Comparison of ENCODE assay signal across 29 mouse cellular contexts in genomic region chr9:48047846-48048245, GRCm38 (mm10).
DNase-seq lines count a peak whose midpoint lies in the region; ATAC-seq and TF ChIP-seq lines count a peak whose summit lies in the region.
"Had no signal": no experiment of that assay in that cellular context is flagged by ENCODE, and none has a peak within 500 bp of the region (broad histone marks: within the 10 kb centered on the region; RNA-seq: fewer than 3 reads in every experiment).

No protein-coding gene starts in this region.

- WGBS in forebrain, embryonic 14.5 days: 57% methylated on average over 4 of the region's 4 CpGs
- 61% methylated on average over 4 of the region's 4 CpGs for WGBS in forebrain, embryonic 12.5 days
- WGBS in midbrain, postnatal 0 days: 43% methylated on average over 4 of the region's 4 CpGs
- WGBS in midbrain, embryonic 13.5 days: 57% methylated on average over 4 of the region's 4 CpGs

- H3K27ac ChIP-seq in forebrain, embryonic 14.5 days (ENCODE audit: low read depth, low read length): no peak overlapping the region
- H3K27ac ChIP-seq in forebrain, embryonic 12.5 days: no peak overlapping the region
- H3K27ac ChIP-seq in midbrain, postnatal 0 days (ENCODE audit: low read depth, low read length): no peak overlapping the region
- H3K27ac ChIP-seq in midbrain, embryonic 13.5 days: no peak overlapping the region
- H3K27ac ChIP-seq: hindbrain, embryonic 10.5 days; hindbrain, postnatal 0 days; limb, embryonic 15.5 days; liver, embryonic 14.5 days; midbrain, embryonic 15.5 days; neural tube, embryonic 13.5 days had no signal

- no peaks in the 10 kb centered on the region for H3K27me3 ChIP-seq in forebrain, embryonic 14.5 days (replicated peaks; ENCODE audit: control insufficient read depth, insufficient read depth, low read length)
- no peaks in the 10 kb centered on the region for H3K27me3 ChIP-seq in forebrain, embryonic 12.5 days
- no peaks in the 10 kb centered on the region for H3K27me3 ChIP-seq in midbrain, postnatal 0 days (ENCODE audit: insufficient read depth, low read length)
- H3K27me3 ChIP-seq in midbrain, embryonic 13.5 days: no peaks in the 10 kb centered on the region
- H3K27me3 ChIP-seq: heart, embryonic 12.5 days; limb, embryonic 15.5 days; megakaryocyte, embryonic 14.5 days; midbrain, embryonic 15.5 days; neural tube, embryonic 13.5 days had no signal

- no peaks in the 10 kb centered on the region for H3K9me3 ChIP-seq in forebrain, embryonic 14.5 days (replicated peaks; ENCODE audit: control insufficient read depth, low read length)
- H3K9me3 ChIP-seq in forebrain, embryonic 12.5 days: no peaks in the 10 kb centered on the region
- H3K9me3 ChIP-seq in midbrain, postnatal 0 days (ENCODE audit: low read length): no peaks in the 10 kb centered on the region
- no peaks in the 10 kb centered on the region for H3K9me3 ChIP-seq in midbrain, embryonic 13.5 days
- H3K9me3 ChIP-seq: heart, embryonic 12.5 days; hindbrain, embryonic 10.5 days; limb, embryonic 15.5 days; midbrain, embryonic 15.5 days; neural tube, embryonic 13.5 days had no signal

- H3K9ac ChIP-seq in forebrain, embryonic 14.5 days (ENCODE audit: low read length): no peak overlapping the region
- H3K9ac ChIP-seq in forebrain, embryonic 12.5 days: no peak overlapping the region
- H3K9ac ChIP-seq in midbrain, postnatal 0 days (replicated peaks; ENCODE audit: low read length, poor library complexity, severe bottlenecking): no peak overlapping the region
- H3K9ac ChIP-seq in midbrain, embryonic 13.5 days (replicated peaks): no peak overlapping the region
- H3K9ac ChIP-seq: heart, embryonic 12.5 days; limb, embryonic 15.5 days; liver, embryonic 14.5 days; lung, embryonic 14.5 days; midbrain, embryonic 15.5 days; neural tube, embryonic 13.5 days had no signal

- H3K36me3 ChIP-seq in forebrain, embryonic 14.5 days (ENCODE audit: control insufficient read depth, insufficient read depth, low read length): no peaks in the 10 kb centered on the region
- H3K36me3 ChIP-seq in forebrain, embryonic 12.5 days (replicated peaks): no peaks in the 10 kb centered on the region
- no peaks in the 10 kb centered on the region for H3K36me3 ChIP-seq in midbrain, postnatal 0 days (ENCODE audit: insufficient read depth, low read length)
- no peaks in the 10 kb centered on the region for H3K36me3 ChIP-seq in midbrain, embryonic 13.5 days
- H3K36me3 ChIP-seq: heart, embryonic 12.5 days; hindbrain, embryonic 10.5 days; limb, embryonic 15.5 days; midbrain, embryonic 15.5 days; neural tube, embryonic 13.5 days had no signal

- peak; percentile 35 for DNase-seq in forebrain, embryonic 14.5 days (ENCODE audit: low spot score)
- peak; percentile 20 for DNase-seq in midbrain, postnatal 0 days (ENCODE audit: low spot score)
- peak; percentile 63 to 81 for DNase-seq in layer of hippocampus, adult 18-20 months (ENCODE audit: low spot score in 2 of 2)
- DNase-seq in telencephalon, adult 2 months (ENCODE audit: low read depth, low spot score): peak; percentile 73
- DNase-seq in adrenal gland, adult 2 months: no peak
- DNase-seq: adrenal gland, postnatal 14 days; cerebellum, adult 11 months; cerebellum, adult 9-11 months; gastrocnemius, postnatal 25 days; heart, adult 18-20 months; heart, postnatal 10 days; kidney, adult 9 months; kidney, postnatal 14 days; left cerebral cortex, postnatal 4 days; lung, embryonic 14.5 days; spleen, adult 18-20 months; thymus, postnatal 36 days had no signal

- H3K4me3 ChIP-seq in forebrain, embryonic 14.5 days (ENCODE audit: low read depth, low read length): no peak overlapping the region
- no peak overlapping the region for H3K4me3 ChIP-seq in forebrain, embryonic 12.5 days (replicated peaks)
- no peak overlapping the region for H3K4me3 ChIP-seq in midbrain, postnatal 0 days (ENCODE audit: low read depth, low read length)
- no peak overlapping the region for H3K4me3 ChIP-seq in midbrain, embryonic 13.5 days (replicated peaks)
- H3K4me3 ChIP-seq: heart, embryonic 12.5 days; hindbrain, embryonic 10.5 days; limb, embryonic 15.5 days; megakaryocyte, embryonic 14.5 days; midbrain, embryonic 15.5 days; myocyte; neural tube, embryonic 13.5 days had no signal

- ATAC-seq in forebrain, embryonic 14.5 days: no peak
- ATAC-seq in forebrain, embryonic 12.5 days (ENCODE audit: low FRiP score): no peak
- ATAC-seq in midbrain, postnatal 0 days (ENCODE audit: low FRiP score): no peak
- ATAC-seq in midbrain, embryonic 13.5 days: no peak
- ATAC-seq: hindbrain, postnatal 0 days; intestine, embryonic 16.5 days; midbrain, embryonic 15.5 days had no signal

- no peaks in the 10 kb centered on the region for H3K4me1 ChIP-seq in forebrain, embryonic 14.5 days (ENCODE audit: control insufficient read depth, insufficient read depth, low read length)
- H3K4me1 ChIP-seq in forebrain, embryonic 12.5 days: peaks cover 2% of the 10 kb centered on the region; the same call in 1 of the 2 replicates
- no peaks in the 10 kb centered on the region for H3K4me1 ChIP-seq in midbrain, postnatal 0 days (ENCODE audit: insufficient read depth, low read length)
- no peaks in the 10 kb centered on the region for H3K4me1 ChIP-seq in midbrain, embryonic 13.5 days (replicated peaks)
- H3K4me1 ChIP-seq: heart, embryonic 12.5 days; hindbrain, embryonic 10.5 days; limb, embryonic 15.5 days; megakaryocyte, embryonic 14.5 days; midbrain, embryonic 15.5 days; neural tube, embryonic 13.5 days had no signal

- no peak for TF ChIP-seq CTCF in midbrain, postnatal 0 days (IDR thresholded peaks at IDR 0.05)

- no peak overlapping the region for H3K4me2 ChIP-seq in forebrain, embryonic 14.5 days (ENCODE audit: low read length)
- no peak overlapping the region for H3K4me2 ChIP-seq in forebrain, embryonic 12.5 days
- no peak overlapping the region for H3K4me2 ChIP-seq in midbrain, postnatal 0 days (ENCODE audit: low read depth, low read length, poor library complexity, severe bottlenecking)
- H3K4me2 ChIP-seq in midbrain, embryonic 13.5 days (replicated peaks): no peak overlapping the region
- H3K4me2 ChIP-seq: heart, embryonic 12.5 days; limb, embryonic 15.5 days; lung, embryonic 14.5 days; midbrain, embryonic 15.5 days; neural tube, embryonic 13.5 days had no signal
